Mouse (Mus musculus) cerebellum, adult (tissue): ENCODE measurements around the gene Mrln.

Experiments used
- ATAC-seq: cut with Nextera tagmentation; 2 replicates; pipeline ENCODE4 v1.9.2; 2017; ENCODE audit warnings: mild to moderate bottlenecking, moderate library complexity, mixed read lengths; ENCODE audit not compliant: insufficient number of reproducible peaks, low FRiP score, low TSS enrichment

The Mrln gene

GRCm38 (mm10) chr10:70250354-70250753, 45.9 kb downstream of the Mrln start:
- ATAC-seq: no peak

GRCm38 (mm10) chr10:70250766-70251165, 46.3 kb downstream of the Mrln start:
- ATAC-seq: no peak

- ATAC-seq: no peak
These were observed 50.2 kb downstream of the Mrln start for GRCm38 (mm10) chr10:70254666-70255065.

GRCm38 (mm10) chr10:70255601-70256210, 51.2 kb downstream of the Mrln start:
- ATAC-seq: no peak

DNA sequence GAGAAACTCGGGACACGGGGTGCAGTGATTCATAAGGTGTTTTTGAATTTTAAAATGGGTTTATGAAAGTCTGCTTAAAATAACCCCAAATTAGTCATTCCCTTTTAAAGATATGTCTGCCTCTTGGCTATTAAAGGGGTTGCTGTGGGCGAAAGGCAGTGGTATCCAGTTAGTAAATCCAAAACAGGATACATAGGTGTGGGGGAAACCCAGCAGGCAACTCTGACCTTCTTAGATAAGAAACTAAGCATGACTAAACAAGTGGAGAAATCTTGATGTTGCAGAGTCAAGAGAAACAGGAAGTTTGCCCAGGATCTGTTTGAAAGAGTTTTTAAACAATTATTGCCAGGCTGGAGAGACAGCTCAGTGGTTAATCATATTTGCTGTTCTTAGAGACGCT, 52.6 kb downstream of the Mrln start:
- no peak for ATAC-seq

- ATAC-seq: no peak
These were observed 56.4 kb downstream of the Mrln start for GRCm38 (mm10) chr10:70260904-70261303.

DNA sequence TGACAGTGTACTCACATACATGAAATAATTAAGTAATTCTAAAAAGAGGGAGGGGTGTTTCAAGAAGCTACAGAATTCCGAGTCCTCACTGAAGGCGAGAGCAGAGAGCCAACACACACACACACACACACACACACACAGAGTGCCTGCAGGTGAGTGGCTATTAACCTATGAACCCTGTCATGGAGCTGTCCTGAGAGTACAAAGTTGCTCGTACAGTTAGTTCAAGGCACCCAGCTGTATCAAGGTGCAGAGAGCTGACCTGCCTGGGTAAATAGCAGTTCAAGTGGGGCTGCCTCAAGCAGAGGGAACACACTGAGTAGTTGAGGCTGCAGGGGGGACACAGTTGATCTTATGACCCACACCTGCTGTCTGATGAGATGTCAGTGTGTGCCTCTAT, 57.6 kb downstream of the Mrln start:
- ATAC-seq: no peak

DNA sequence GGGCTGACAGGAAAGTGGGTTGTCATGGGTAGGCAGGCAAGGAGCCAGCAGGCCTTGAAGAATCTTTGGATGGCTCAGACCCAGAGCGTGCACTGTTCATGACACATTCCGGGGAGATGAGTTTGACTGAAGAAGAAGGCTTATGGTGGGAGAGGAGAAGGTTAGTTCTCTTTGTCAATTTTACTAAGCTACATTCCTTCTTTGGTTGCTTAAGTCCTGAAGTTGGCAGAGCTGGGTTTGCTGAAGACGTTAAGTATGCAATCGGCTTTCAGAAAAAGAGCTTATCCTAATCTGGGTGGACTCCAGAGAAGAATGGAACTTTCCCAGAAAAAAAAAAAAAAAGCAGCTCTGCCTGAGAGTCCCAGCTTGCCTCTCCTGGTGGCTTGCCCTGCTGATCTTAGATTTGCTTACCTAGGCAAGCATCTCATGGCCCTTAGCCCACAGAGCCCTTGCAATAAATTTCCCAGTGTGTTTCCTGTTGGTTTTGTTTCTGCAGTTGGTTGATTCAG, 59.3 kb downstream of the Mrln start:
- ATAC-seq: no peak

DNA sequence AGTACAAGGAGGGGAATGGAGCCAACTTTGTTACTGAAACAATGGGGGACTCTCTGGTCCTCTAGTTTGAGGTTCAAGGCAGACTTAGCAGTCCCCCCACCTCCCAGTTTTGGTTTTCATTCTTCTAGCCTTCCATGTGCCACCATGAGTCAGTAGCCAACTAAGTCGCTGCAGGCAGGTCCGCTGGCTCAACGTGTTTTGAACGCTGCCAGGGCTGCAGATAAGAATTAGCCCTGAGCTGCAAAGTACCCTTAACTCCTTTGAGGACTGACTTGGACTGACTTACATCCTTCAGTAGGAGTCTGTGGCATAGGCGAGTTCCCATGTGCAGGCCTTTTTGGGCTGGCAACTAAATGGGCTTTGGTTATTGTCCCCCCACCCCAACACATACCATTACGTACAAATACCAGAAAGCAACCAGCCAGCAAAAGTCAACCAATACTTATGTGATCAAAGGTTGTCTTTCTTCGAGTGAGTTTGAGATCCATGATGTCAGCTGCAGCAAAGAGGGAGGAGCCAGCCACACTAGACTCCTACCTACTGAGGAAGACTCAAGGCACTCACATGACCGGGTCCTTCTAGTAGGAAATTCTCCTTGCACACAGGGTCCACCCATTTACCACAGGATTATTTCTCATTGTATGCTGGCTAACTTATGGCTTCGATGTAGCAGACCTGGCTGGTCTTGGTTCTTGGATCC, 60.0 kb downstream of the Mrln start:
- no peak for ATAC-seq

GRCm38 (mm10) chr10:70266501-70266900, 62.0 kb downstream of the Mrln start:
- ATAC-seq: no peak

- no peak for ATAC-seq
These were observed 64.3 kb downstream of the Mrln start for GRCm38 (mm10) chr10:70268581-70269446.
